Mouse (Mus musculus): ENCODE measurements at regions not wholly inside any gene's neighbourhood (a gene's known extent, or its start where the extent isn't known, plus 50 kb on each side); places are given as distances from the start of the nearest gene placed in this dataset.

DNA sequence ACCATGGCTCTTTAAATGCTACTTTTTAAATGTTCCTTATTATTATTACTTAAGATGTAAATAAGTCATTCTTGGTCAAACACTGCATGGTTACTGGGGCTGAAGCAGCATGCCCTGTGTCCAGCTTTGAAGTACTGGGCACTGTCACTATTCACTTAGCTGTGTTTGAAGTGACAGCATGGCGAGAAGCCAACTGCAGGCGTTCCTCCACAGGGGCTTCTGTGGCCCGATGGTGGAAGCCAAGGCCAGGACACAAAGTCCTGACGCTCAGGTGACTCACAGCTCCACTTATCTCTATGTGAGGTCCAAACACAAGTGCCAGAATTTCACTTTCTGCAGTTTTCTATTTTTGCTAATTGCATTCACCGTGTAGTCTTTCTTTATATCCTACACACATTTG lies 65.3 kb downstream of the Cdca7 start:
- DNase-seq (ENCODE audit: low spot score) = no peak

DNA sequence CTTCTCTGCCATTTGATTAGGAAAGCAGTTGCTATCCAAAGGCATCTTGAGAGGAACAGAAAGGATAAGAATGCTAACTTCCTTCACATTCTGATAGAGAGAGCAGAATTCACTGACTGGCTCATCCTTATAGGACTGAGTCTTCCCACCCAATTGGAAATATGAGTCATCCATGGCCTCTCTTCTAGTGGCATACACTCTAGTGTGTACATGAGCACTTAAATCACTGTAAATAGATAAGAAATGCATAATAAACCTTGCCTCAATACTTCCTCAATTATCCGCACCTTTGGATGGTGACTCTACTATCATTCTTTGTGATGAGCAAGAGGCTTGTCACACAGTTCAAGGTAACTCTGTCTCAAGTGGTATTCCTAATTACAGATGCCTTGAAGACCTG lies 69.5 kb downstream of the Cdca7 start:
- no peak for DNase-seq (ENCODE audit: low spot score)

GRCm38 (mm10) chr2:72546476-72546875 lies 70.5 kb downstream of the Cdca7 start:
- DNase-seq (ENCODE audit: low spot score) = no peak

GRCm38 (mm10) chr2:72546963-72547362 lies 71.0 kb downstream of the Cdca7 start:
- no peak for DNase-seq (ENCODE audit: low spot score)

DNA sequence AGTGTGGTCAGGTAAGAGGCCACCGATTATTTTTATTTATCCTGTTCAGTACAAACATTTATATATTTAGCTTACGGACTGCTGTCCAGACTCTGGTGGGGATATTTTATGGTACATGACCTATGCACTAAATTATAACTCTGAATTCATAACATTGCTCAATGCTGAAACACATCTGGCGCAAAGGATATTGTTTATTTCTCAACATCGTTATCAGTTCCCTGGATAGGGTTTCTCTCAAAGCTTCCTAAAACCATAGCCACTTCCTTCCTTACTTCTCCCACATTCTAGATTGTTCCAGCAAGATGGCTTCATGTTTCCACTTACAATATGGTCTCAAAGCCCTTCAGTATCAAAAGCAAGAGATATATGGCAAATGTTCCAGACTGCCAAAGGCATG lies 75.3 kb downstream of the Cdca7 start:
- DNase-seq (ENCODE audit: low spot score) = no peak

GRCm38 (mm10) chr2:72554603-72555002 lies 78.6 kb downstream of the Cdca7 start:
- DNase-seq (ENCODE audit: low spot score) = no peak

- no peak for DNase-seq (ENCODE audit: low spot score)
Measured at GRCm38 (mm10) chr2:72555116-72555515, 79.2 kb downstream of the Cdca7 start.

DNA sequence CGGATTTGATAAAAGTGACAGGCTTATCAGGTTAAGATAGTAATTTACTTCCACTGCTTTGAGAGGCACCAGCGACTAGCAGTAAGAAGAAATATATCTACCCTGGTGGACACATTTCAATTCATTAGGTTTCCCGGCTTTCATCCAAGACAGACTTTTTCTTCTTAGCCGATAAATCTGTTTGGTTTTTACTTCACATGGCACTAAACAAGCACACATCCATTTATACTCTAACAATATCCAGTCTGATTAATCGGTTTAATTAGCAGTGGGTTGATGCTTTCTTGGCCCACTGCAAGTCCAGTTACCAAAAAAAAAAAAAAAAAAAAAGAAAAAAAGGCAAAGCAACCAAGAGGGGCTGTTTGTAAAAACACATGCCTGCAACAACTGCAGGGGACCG lies 79.6 kb downstream of the Cdca7 start:
- no peak for DNase-seq (ENCODE audit: low spot score)

- DNase-seq (ENCODE audit: low spot score) = no peak
Measured at GRCm38 (mm10) chr2:72556064-72556821, 80.3 kb downstream of the Cdca7 start.

- no peak for DNase-seq (ENCODE audit: low spot score)
Measured at GRCm38 (mm10) chr2:72557161-72557560, 81.2 kb downstream of the Cdca7 start.

GRCm38 (mm10) chr2:72557565-72558260 lies 81.8 kb downstream of the Cdca7 start:
- no peak for DNase-seq (ENCODE audit: low spot score)

DNA sequence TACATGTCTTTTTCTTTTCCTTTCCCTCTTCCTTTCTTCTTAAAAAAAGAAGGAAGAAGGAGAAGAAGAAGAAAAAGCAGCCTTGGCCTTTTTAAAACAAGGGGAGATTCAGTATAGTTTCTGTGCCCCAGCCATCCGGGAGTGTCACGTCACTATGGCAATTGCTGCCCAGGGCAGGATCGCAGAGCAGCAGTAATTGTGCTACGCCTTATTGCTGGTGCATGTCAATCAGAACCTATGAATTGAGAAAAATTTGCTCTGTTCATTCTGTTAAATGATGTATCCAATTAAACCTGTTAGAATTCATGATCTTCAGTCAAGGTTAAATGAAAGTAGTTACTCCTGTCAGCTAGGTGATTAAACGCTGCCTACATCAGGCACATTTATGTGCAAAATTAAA lies 85.4 kb downstream of the Cdca7 start:
- DNase-seq (ENCODE audit: low spot score) = no peak

- no peak for DNase-seq (ENCODE audit: low spot score)
Measured at GRCm38 (mm10) chr2:72578322-72578721, 102.4 kb downstream of the Cdca7 start.

DNA sequence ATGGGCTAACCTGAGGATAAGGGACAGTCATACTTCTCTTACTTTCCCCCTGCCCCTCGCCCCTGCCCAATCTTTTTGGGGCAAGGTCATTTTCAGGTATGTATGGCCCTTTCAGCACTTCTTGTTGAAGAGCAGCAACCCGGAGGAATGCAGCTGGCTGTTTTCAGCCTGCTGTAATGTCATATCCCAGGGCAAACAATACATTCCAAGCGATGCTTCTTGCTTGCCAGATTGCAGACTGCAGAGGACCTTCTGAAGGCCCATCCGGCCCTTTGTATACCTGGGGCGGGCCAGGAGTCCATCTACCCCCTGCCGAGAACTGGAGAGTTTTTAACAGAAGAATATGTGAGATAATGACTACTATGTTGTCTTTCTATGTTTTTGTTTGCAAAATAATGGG lies 105.2 kb downstream of the Cdca7 start:
- DNase-seq (ENCODE audit: low spot score) = no peak

DNA sequence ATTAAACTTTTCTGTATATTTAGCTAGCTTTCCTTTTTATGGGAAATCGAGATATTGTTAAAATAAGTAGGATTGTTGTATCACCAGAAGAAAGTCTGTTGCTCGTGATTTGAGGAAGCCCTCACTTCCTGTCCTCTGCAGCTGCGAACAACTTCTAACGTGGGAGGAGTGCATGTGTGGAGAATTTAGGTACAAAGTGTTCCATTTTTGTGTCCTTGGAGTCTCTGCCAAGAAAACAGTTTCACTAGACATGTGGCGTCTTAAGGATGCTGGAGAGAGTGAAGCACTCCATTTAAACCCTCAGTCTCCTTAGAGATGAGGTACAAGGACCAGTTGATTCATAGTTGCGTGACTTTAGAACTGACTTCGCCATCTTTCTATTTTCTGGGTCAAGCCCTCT lies 112.9 kb downstream of the Cdca7 start:
- no peak for DNase-seq (ENCODE audit: low spot score)

GRCm38 (mm10) chr2:72592011-72592410 lies 116.1 kb downstream of the Cdca7 start:
- no peak for DNase-seq (ENCODE audit: low spot score)

GRCm38 (mm10) chr2:72596994-72597925 lies 121.3 kb downstream of the Cdca7 start:
- DNase-seq (ENCODE audit: low spot score) = no peak

DNA sequence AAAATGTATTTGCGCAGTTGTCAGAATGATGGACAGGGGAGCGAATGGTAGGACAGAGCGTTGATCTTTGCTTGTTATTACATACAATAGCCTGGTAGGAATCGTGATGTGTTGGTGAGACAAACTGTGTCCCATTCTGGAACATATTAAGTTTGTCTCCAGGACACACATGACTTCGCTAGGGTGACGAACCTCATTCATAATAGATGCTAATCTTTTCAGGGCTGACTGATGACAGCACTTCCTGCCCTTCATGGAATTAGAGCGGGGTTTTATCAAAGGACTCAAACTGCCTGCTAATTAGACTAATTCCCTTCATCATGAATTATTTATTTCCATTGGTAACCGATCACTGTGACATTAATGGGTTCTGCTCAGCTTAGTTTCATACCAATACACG lies 122.0 kb downstream of the Cdca7 start:
- DNase-seq (ENCODE audit: low spot score) = no peak

DNA sequence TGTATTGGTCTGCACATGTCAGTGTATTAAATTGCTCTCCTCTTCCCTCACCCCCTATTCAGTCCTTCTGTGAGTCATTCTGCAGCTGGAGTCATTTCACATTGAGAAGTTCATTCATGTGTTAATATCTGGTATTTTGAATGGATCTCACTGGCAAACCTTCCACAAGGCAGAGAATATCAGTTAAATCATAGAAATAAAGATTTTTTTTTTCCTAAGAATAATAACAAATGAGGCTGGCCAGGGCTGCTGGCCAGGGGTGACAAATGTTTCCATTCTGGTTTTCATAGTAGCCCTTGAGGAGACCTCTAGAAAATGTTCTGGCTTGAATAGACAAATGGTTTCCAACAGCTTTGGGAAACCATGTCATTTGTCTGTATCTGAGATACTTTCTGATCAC lies 124.8 kb downstream of the Cdca7 start:
- no peak for DNase-seq (ENCODE audit: low spot score)

- no peak for DNase-seq (ENCODE audit: low spot score)
Measured at GRCm38 (mm10) chr2:72602152-72602551, 126.2 kb downstream of the Cdca7 start.

- no peak for DNase-seq (ENCODE audit: low spot score)
Measured at GRCm38 (mm10) chr2:72612221-72612620, 136.3 kb downstream of the Cdca7 start.

DNA sequence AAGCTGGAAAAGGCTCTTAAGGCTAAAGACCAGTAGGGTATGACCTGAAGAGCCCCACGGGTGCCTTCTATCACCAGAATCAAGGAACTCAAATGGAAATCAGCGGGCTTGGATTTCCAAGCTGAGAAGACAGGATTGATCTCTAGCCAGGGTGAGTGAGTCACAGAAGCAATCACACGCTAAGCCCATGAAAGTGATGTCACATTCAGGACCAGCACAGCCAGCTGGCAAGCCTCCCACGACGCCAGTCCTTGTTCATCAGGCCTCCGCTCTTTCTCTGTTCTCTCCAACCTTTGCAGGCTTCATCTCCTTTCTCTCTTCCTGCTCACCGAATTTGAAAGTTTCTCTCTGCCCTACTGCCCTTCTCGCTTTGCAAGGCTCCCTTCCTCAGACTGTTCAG lies 138.3 kb downstream of the Cdca7 start:
- DNase-seq (ENCODE audit: low spot score) = peak; percentile 47

DNA sequence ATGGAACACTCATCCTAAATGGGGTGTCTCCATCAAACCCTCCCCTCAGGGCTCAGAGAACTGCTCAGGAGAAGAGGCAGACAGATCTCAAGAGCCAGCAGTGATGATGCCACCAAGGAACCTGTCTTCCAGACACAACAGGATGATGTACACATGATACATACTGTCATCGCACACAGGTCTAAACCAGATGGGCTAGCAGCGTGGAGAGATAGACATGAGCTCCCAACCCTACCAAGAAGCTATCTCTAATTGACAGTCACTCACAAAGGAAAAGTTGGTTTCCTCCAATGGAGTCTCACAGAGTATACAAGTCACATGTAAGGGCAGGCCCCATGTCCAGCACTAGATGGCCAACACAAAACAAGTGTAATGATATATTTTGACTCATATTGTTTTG lies 139.9 kb downstream of the Cdca7 start:
- DNase-seq (ENCODE audit: low spot score) = no peak

All from ovary, postnatal 36 days (tissue).